Mouse (Mus musculus) induced T-regulatory cell, adult 2 months (primary cell): ENCODE data around the gene Gtf2a1.
A peak's percentile ranks its signal among the peaks of the same experiment; 100 is the strongest.
"Not testable (repeated sequence)": the region's sequence is repeated elsewhere in the genome, so short reads cannot be mapped to it uniquely, and the experiment has no call there.

Experiments
- DNase-seq: peaks from one replicate; pipeline ENCODE4 v3.0.0-alpha.2; 2012; ENCODE audit warnings: low read depth

The Gtf2a1 gene

DNA sequence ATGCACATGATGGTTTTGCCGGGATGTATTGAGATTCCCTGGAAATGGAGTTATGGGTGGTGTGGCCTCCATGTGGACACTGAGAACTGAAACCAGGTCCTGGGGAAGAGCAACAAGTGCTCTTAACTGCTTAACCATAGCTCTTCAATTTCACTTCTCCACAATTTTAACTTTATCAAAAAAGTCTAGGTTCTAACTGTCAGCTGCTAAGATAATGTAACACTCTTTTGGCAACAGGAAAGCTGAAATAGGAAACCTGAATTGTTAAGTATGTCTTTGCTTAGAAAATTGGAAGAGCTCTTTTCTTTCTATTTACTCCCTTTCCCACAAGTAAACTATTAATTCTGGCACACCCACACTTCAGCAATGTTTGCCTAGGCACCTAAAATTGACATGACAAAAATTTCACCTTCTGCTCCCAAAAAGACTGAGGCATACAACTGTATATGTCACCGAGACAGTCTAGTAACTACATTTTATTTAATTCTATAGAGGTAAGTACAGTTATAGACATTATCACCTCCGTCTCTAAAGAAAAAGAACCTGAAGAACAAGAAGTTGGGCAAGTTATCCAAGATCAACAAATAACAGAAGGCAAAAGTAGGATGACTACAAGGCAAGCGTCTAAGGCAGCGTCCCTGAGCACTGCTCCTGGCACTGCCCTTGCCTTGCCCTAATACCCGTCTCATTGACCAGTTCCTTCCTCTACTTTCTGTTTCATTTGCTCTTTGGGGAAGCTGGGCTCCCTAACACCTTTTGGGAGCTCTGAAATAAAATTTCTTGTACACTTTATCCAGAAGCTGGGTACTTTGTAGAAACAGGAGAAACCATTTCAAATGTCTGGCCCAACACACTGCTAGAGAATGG is 8.8 kb downstream of the Gtf2a1 start:
- no peak for DNase-seq

DNA sequence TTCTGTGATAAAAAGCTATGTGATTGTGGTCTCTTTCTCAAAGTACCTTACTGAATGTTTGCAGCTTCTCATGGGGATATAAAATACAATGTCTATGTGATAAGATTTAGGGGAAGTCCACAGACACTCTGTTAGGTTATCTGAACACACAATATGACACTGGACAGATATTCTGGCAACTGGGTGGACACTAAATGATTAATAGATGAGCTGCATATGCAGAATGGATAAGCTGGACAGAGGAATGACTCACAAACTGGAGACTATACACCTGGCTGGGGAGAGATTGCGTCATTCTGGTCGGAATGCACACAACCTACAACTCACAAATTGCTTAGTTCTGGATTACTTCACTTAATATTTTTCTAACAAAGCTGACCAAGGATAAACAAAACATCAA is 10.6 kb downstream of the Gtf2a1 start:
- DNase-seq: no peak

GRCm38 (mm10) chr12:91571708-91572107 is 18.6 kb downstream of the Gtf2a1 start:
- no peak for DNase-seq

GRCm38 (mm10) chr12:91569255-91569654 is 21.0 kb downstream of the Gtf2a1 start:
- DNase-seq: no peak

- no peak for DNase-seq
These were observed 23.1 kb downstream of the Gtf2a1 start for GRCm38 (mm10) chr12:91567145-91567544.

GRCm38 (mm10) chr12:91558152-91558551 is 32.1 kb downstream of the Gtf2a1 start:
- not testable (repeated sequence) for DNase-seq

DNA sequence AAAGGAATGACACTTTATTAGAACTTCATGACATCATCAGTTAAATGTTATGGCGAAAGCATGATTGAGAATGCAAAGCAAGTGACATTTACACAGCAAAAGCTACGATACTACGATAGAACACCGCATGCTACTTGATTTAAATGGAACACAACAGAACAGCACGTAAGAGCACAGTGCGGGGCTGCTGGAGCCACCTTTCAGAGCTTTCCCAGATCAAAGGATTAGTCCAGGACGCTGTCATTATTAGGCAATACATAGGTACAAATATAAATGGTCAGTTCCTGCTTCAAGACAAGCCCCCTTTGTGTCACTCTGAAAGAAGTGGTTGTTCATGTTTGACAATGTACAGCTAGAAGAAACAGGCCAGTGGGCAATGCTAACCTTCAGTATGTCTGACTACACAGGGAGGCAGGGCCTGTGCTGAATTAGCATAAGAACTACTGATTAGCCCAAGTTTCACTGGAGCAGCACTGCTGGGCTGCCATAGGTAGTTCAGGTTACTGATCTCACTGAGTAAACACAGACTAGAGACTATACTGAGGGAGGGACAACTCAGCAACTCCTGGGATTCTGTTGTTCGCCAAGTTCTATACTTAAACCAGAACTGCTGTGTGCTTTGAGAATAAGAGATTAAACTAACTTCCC is 32.8 kb downstream of the Gtf2a1 start:
- DNase-seq: not testable (repeated sequence)

GRCm38 (mm10) chr12:91551773-91552526 is 38.3 kb downstream of the Gtf2a1 start:
- no peak for DNase-seq

DNA sequence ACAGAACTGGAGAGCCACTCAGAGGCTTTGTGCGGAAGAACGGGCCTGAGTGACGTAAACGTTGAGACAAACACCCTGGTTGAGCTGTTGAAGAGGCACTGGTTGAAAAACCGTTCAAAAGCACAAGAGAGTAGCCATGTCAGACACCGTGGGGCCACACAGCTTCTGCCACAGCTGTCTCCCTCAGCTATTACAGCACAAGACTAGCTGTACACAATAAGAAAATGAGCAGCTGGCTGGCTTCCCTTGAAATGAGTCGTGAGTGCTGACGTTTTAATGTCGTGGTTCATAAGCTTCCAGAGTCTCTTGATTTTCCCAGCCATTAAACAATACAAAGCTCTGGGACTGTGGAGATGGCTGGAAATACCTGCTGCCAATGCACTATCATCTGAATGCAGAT is 40.8 kb downstream of the Gtf2a1 start:
- DNase-seq: no peak

GRCm38 (mm10) chr12:91540202-91540601 is 50.1 kb downstream of the Gtf2a1 start:
- DNase-seq: no peak

- no peak for DNase-seq
These were observed 55.8 kb downstream of the Gtf2a1 start for GRCm38 (mm10) chr12:91534514-91534913.

DNA sequence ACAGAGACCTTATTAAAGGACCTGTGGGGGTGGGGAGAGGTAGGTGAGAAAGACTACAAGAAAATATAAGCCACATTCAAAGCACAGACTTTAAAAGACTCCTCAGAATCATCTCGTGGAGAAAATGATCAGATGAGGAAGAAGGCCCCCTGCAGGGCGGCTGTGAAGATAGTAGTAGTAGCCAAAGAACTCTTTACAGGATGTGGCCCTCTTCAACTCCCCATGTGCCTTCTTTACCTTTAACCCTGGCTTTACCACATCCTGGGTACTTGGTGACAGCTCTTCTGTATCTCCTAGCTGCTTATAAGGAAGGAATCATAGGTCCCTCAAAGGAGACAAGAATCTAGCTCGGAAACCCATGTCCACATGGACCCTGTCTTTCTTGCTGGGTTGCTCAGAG is 66.7 kb downstream of the Gtf2a1 start:
- DNase-seq: peak; percentile 55

DNA sequence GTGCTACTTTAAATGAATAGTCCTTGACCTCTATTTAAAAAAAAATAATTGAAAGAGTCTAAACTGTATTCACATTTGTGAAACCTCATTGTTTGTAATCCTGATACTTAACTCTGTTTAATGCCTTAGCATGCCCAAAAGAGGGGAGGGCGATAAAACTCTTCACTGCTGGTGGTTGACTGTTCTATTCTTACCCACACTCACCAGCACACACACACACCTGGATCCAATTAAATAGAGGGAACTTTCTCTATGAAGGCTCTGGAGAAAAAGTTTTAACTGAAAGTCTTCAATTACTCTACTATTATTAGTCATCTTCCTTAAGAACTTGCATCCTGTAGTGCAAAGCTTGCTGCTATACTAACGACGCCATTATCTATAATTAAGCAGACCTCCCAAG is 72.5 kb downstream of the Gtf2a1 start:
- no peak for DNase-seq

DNA sequence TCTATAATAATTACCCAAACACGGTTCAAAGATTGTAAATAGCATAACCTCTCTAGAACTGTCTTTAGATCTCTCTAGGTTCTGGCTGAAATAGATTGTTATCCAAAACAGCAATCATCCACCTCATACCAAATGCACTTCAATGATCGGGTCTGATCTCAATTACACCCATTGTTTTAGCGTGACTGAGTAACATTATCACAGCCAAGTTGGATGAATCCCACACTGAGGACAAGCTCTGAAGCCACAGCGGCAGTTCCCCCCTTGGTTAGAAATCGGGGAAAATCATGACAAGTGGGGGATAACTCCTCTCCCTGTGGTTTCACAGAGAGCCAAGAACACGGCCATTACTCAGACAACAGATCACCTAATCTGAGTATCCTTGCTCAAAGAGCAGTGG is 76.3 kb downstream of the Gtf2a1 start:
- DNase-seq: no peak

GRCm38 (mm10) chr12:91511766-91512165 is 78.5 kb downstream of the Gtf2a1 start:
- DNase-seq: no peak
